Mouse (Mus musculus): ENCODE measurements at regions not wholly inside any gene's neighbourhood (a gene's known extent, or its start where the extent isn't known, plus 50 kb on each side); places are given as distances from the start of the nearest gene placed in this dataset.
A peak's percentile ranks its signal among the peaks of the same experiment; 100 is the strongest.
"Not testable (repeated sequence)": the region's sequence is repeated elsewhere in the genome, so short reads cannot be mapped to it uniquely, and the experiment has no call there.

GRCm38 (mm10) chr14:53301722-53302490 lies 806.4 kb upstream of the Olfr1507 start:
- DNase-seq: not testable (repeated sequence)

GRCm38 (mm10) chr14:53301110-53301509 lies 805.6 kb upstream of the Olfr1507 start:
- not testable (repeated sequence) for DNase-seq

GRCm38 (mm10) chr14:53299735-53300134 lies 804.2 kb upstream of the Olfr1507 start:
- not testable (repeated sequence) for DNase-seq

- not testable (repeated sequence) for DNase-seq
Measured at GRCm38 (mm10) chr14:53283350-53284141, 788.0 kb upstream of the Olfr1507 start.

- DNase-seq: not testable (repeated sequence)
Measured at GRCm38 (mm10) chr14:53273218-53273617, 777.7 kb upstream of the Olfr1507 start.

- DNase-seq: not testable (repeated sequence)
Measured at GRCm38 (mm10) chr14:53267693-53268092, 772.1 kb upstream of the Olfr1507 start.

GRCm38 (mm10) chr14:53255962-53256361 lies 760.4 kb upstream of the Olfr1507 start:
- DNase-seq: not testable (repeated sequence)

GRCm38 (mm10) chr14:53253470-53253869 lies 757.9 kb upstream of the Olfr1507 start:
- DNase-seq: not testable (repeated sequence)

GRCm38 (mm10) chr14:53231142-53231541 lies 735.6 kb upstream of the Olfr1507 start:
- not testable (repeated sequence) for DNase-seq

- DNase-seq: not testable (repeated sequence)
Measured at GRCm38 (mm10) chr14:53224789-53225188, 729.2 kb upstream of the Olfr1507 start.

GRCm38 (mm10) chr14:53210554-53210953 lies 715.0 kb upstream of the Olfr1507 start:
- not testable (repeated sequence) for DNase-seq

- DNase-seq: not testable (repeated sequence)
Measured at GRCm38 (mm10) chr14:53209258-53209657, 713.7 kb upstream of the Olfr1507 start.

GRCm38 (mm10) chr14:53190931-53191330 lies 695.4 kb upstream of the Olfr1507 start:
- not testable (repeated sequence) for DNase-seq

GRCm38 (mm10) chr14:53174099-53174498 lies 678.5 kb upstream of the Olfr1507 start:
- not testable (repeated sequence) for DNase-seq

- DNase-seq: not testable (repeated sequence)
Measured at GRCm38 (mm10) chr14:53166327-53166726, 670.8 kb upstream of the Olfr1507 start.

- DNase-seq: not testable (repeated sequence)
Measured at GRCm38 (mm10) chr14:53159012-53159411, 663.5 kb upstream of the Olfr1507 start.

GRCm38 (mm10) chr14:53134783-53135182 lies 639.2 kb upstream of the Olfr1507 start:
- DNase-seq: not testable (repeated sequence)

- DNase-seq: peak; percentile 6 to 49
Measured at GRCm38 (mm10) chr14:53132390-53132789, 636.8 kb upstream of the Olfr1507 start.

- peak in 1 of 2 experiments; percentile 26 for DNase-seq
Measured at GRCm38 (mm10) chr14:53121704-53122103, 626.2 kb upstream of the Olfr1507 start.

- not testable (repeated sequence) for DNase-seq
Measured at GRCm38 (mm10) chr14:53109732-53110131, 614.2 kb upstream of the Olfr1507 start.

- peak in 1 of 2 experiments; percentile 2 for DNase-seq
Measured at GRCm38 (mm10) chr14:53101362-53101761, 605.8 kb upstream of the Olfr1507 start.

- DNase-seq: not testable (repeated sequence)
Measured at GRCm38 (mm10) chr14:53090921-53091320, 595.4 kb upstream of the Olfr1507 start.

- DNase-seq: not testable (repeated sequence)
Measured at GRCm38 (mm10) chr14:53081853-53082252, 586.3 kb upstream of the Olfr1507 start.
